ENCODE assay signal across 8 mouse cellular contexts in genomic region chr13:43864153-43864861, GRCm38 (mm10).
DNase-seq lines count a peak whose midpoint lies in the region; ATAC-seq lines count a peak whose summit lies in the region.

No protein-coding gene starts in this region.

- H3K27me3 ChIP-seq in hindbrain, embryonic 15.5 days, result 0 out of 2 replicates have a peak, but pooled peaks cover 4% of the 10 kb centered on the region

- ATAC-seq in hindbrain, embryonic 15.5 days (ENCODE audit: low FRiP score, low read depth), result peak; percentile 99

- H3K27ac ChIP-seq in hindbrain, embryonic 15.5 days (replicated peaks), result peak overlapping the region; percentile 53

- H3K4me2 ChIP-seq in hindbrain, embryonic 15.5 days, result peak overlapping the region; percentile 78

- H3K9ac ChIP-seq in hindbrain, embryonic 15.5 days, result 0 out of 2 replicates have a peak overlapping the region, but pooled peaks have one; percentile 3

- 2% methylated on average over 35 of the region's 35 CpGs for WGBS in hindbrain, embryonic 15.5 days

- H3K4me1 ChIP-seq in hindbrain, embryonic 15.5 days (replicated peaks), result peaks cover 11% of the 10 kb centered on the region

- no peaks in the 10 kb centered on the region for H3K36me3 ChIP-seq in hindbrain, embryonic 15.5 days

- peak overlapping the region; percentile 32 for H3K4me3 ChIP-seq in hindbrain, embryonic 15.5 days

- H3K9me3 ChIP-seq in hindbrain, embryonic 15.5 days, result no peaks in the 10 kb centered on the region

- DNase-seq in R1 (ENCODE audit: low read depth, low spot score), result peak; percentile 98
- DNase-seq in cerebellum, postnatal 25 days, result peak; percentile 99
- DNase-seq in frontal cortex, postnatal 36 days (ENCODE audit: low spot score in 2 of 2), result peak; percentile 98 to 99
- DNase-seq in left cerebral cortex, adult 11 months (ENCODE audit: low spot score), result peak; percentile 94
- peak; percentile 99 to 100 for DNase-seq in lung, postnatal 4 days
- DNase-seq in retina, postnatal 7 days (ENCODE audit: low read depth, low spot score), result peak; percentile 93
- DNase-seq in urinary bladder, adult 2 months (ENCODE audit: low spot score), result peak; percentile 99

Comparison
In these comparisons a context has a peak if more than half of its experiments do, and no peak if none do; other contexts are left out.
1. Peak in every context shown above with its lines: DNase-seq, ATAC-seq, H3K4me3 ChIP-seq and H3K27ac ChIP-seq.